Mouse (Mus musculus): ENCODE measurements at regions not wholly inside any gene's neighbourhood (a gene's known extent, or its start where the extent isn't known, plus 50 kb on each side); places are given as distances from the start of the nearest gene placed in this dataset.

DNA sequence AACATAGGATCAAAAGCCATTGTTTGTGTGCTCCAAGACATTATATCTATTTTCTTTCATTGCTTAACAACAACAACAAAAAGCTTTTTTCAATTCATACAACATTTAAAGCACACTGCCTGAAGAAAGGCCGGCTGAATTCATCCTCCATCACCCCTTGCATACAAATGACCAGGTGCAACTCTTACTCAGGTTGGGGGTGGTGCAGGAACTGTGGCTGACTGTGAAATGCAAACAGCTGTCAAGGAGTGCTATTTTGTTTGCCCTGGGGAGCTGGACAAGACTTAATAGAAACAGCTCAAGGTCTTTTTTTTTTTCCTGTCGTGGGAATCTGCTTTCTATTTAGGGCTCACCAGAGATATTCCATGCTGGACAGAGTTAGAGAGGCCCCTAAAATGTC is 406.6 kb upstream of the Cldn34d start:
- no peak for DNase-seq (ENCODE audit: low spot score in 2 of 2)

DNA sequence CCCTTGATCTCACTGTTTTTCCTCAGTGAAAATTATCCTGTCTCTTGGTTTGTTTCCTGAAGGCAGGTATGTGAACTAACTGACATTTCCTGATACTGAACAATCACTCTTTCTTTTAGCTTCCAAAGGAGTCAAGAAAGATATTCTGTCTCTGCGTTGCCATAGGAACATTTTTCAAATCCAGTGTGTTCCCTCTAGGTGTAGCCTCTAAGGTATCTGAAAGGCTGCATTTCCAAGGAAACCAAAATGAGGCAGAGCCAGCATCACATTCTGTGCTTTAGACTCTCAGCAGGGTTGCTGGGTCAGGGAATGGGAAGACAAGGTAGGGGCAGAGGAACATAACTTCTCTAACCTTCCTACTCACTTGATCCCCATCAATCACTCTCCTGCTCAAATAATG is 411.2 kb upstream of the Cldn34d start:
- DNase-seq (ENCODE audit: low spot score in 2 of 2) = no peak

DNA sequence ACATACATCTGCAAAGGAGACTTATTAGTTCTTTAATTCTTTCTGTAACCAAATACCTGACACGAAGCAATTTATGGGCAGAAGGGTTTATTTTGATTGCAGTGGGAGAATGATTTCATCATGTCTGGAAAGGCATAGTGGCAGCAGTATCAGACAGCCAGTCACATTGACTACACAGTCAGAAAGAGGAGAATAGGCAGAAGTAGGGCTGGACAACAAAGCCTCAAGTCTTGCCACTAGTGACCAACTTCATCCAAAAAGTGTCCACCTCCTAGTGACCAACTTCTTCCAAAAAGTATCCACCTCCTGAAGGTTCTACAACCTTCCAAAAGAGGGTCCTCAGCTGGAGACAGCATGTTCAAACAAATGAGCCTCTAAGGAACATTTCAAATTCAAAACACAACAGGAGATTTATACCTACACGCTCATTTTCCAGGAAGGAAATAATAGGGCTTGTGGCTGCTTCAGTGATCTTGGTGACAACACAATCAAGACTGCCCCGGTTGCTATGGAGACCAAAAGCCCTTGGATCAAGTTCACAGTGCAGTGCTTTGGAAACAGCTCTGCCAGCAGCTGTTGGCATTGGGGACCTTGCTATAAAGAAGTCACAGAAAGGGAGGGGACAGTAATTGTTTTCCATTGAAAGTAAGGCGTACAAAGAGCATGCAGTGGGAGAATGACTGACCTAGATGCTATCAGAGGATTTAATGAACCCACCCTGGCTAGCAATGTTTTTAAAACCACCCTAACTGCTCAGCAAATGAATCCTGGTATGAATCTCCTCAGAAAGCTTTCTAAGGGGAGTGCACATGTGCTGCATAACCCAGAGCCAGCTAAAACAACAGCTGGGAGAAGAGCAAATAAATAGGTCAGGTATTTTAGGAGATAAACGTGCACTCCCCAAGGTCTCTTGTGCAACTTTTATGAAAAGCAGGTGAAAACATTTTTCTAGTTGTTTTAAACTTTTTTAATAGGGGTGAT is 448.0 kb upstream of the Cldn34d start:
- DNase-seq (ENCODE audit: low spot score in 2 of 2) = peak; percentile 3 to 4

DNA sequence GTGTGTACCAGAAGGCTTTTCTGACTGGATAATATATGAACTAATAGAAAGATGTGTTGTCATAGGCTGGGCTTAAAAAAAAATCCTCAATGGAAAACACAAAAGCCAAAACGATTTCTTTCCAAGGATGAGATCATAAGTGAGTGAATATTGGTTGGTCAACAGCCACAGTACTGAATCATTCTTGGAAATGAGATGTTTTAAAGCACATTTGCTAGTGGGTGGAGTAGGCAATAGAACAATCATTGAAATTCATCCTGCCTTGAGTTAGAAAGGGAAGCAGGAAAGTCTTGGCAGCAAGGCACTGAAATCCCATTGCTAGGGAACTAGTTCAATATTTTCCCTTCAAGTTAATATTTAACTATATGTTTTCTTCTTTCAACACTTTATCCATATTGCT is 449.3 kb upstream of the Cldn34d start:
- DNase-seq (ENCODE audit: low spot score in 2 of 2) = no peak

DNA sequence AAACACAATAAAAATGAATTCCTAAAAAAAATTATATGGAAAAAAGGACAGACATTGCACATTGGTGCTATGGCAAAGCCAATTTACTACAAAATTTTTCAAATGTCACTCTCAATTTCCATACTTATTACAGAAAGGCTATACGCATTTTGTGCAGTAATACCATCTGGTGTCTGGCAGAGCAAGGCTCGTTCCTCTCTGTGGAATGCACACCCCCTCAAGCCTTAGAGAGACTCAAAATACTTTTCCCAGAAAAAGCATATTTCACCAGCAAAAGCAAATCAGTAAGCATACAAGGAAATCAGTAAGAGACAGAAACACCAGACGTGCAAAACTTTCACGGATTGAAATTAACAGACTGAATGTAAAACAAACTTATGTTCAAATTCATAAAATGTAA is 431.0 kb upstream of the Tbl1x start:
- DNase-seq (ENCODE audit: low spot score in 2 of 2) = peak; percentile 5 to 6

DNA sequence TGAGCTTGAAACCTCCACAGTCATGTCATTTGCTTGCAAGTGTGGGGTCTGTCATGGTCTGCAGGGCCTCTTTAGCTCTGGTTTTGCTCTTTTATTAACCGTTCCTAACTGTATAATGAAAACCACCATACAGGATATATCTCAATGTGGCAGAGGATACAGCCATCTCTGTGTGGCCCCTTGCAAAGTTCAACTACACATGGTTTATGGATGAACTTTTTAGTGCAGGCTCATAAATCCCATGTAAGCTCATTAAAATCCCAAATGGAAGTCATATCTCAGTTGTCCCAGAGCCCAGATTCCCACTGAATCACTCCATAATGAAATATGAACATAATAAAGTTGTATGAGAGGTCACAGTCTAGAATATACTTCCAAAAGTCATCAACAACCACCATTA is 428.1 kb upstream of the Tbl1x start:
- no peak for DNase-seq (ENCODE audit: low spot score in 2 of 2)

DNA sequence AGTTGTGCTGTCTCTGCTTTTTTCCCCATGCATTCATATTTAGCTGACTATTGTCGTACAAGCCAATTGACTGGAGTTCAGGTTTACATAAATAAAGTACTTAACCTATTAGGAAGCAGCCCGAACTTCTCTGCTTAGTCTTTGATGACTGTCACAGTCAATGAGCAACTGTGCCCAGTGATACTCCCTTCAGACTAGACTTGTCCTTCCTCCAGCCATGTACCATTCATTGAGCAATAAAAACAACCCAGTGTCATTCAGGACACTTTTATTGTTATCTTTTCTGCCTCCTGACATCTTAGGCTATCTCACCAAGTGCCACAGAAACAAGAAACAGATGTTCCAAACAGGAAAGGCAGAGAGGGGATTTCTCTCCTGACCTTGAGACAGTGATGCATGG is 389.1 kb upstream of the Tbl1x start:
- DNase-seq (ENCODE audit: low spot score in 2 of 2) = no peak
